Mouse (Mus musculus): ENCODE data around the gene Nop53. TPM values are rescaled to one million over a fixed set of nuclear protein-coding genes. Genes with fewer than 3 reads are reported as not detected.
A peak's percentile ranks its signal among the peaks of the same experiment; 100 is the strongest.
"Not testable (repeated sequence)": the region's sequence is repeated elsewhere in the genome, so short reads cannot be mapped to it uniquely, and the experiment has no call there.

Nop53 gene
- polyA plus RNA-seq, 1 experiment from 2014 or later = 147 TPM

DNA sequence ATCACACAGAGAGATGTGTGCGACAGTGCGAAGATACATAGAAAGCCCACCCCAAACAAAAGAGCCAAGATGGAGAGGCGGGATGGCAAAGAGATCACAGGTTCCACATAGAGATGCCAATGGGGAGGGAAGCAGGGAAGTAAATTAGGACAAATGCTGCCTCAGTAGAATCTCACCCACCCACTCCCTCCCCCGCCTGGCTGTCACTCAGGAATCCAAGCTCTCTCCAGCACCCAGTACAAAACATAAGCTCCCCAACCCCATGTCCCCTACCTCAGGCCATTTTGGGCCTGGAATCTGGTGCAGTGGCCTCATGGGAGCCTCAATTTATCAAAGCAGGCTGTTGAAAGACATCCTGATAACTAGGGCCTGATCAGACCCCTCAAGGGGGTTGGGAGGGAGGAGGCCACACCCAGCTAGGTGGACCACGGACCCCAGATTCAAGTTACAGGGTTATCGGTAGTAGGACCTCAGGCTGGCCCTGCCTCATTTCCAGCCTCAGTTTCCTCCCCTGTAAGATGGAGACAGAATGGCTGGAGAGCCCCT lies 25.2 kb downstream of the Nop53 start:
- Histone ChIP-seq H3K4me1 (ENCODE audit: control insufficient read depth, insufficient read depth, low read length) (peaks cover 11% of the 10 kb centered on the region), H3K27me3 (replicated peaks; ENCODE audit: control insufficient read depth, insufficient read depth, low read length) (no peaks in the 10 kb centered on the region), H3K4me3 (ENCODE audit: low read depth, low read length) (peak overlapping the region; percentile 73), H3K9me3 (replicated peaks; ENCODE audit: control insufficient read depth, low read length) (no peaks in the 10 kb centered on the region), H3K27ac (ENCODE audit: low read depth, low read length) (no peak overlapping the region), H3K36me3 (ENCODE audit: control insufficient read depth, insufficient read depth, low read length) (peaks cover 30% of the 10 kb centered on the region), H3K9ac (ENCODE audit: low read length) (peak overlapping the region; percentile 88), H3K4me2 (ENCODE audit: low read length) (peak overlapping the region; percentile 74)
- DNase-seq (ENCODE audit: low spot score) = no peak
- 84% methylated on average over 6 of the region's 6 CpGs for WGBS
- ATAC-seq = no peak

DNA sequence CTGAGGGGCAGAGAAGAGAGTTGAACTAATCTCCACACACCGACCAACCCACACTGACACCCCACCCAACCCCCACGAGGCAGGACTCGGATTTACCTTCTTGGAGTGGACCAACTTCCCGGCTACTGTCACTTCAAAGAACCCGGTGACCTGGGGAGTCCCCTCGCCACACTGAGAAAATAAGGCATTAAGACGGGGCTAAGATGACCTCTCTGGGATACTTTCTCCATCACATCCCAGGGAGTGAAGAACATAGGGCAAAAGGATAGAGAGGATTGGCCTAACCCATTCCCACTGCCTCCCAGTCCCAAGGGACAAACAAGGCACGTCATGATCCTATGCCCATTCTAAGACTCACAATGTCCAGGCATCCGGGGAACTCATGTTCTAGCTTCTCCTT lies 25.9 kb downstream of the Nop53 start:
- H3K36me3 ChIP-seq (ENCODE audit: control insufficient read depth, insufficient read depth, low read length) = peaks cover 30% of the 10 kb centered on the region
- no peak overlapping the region for H3K27ac ChIP-seq (ENCODE audit: low read depth, low read length)
- no peak overlapping the region for H3K9ac ChIP-seq (ENCODE audit: low read length)
- WGBS = 95% methylated on average over 9 of the region's 9 CpGs
- ATAC-seq = no peak
- peaks cover 11% of the 10 kb centered on the region for H3K4me1 ChIP-seq (ENCODE audit: control insufficient read depth, insufficient read depth, low read length)
- H3K4me3 ChIP-seq (ENCODE audit: low read depth, low read length) = 0 out of 2 replicates have a peak overlapping the region, but pooled peaks have one; percentile 73
- H3K4me2 ChIP-seq (ENCODE audit: low read length) = peak overlapping the region; percentile 74
- no peak for DNase-seq (ENCODE audit: low spot score)
- no peaks in the 10 kb centered on the region for H3K9me3 ChIP-seq (replicated peaks; ENCODE audit: control insufficient read depth, low read length)
- no peaks in the 10 kb centered on the region for H3K27me3 ChIP-seq (replicated peaks; ENCODE audit: control insufficient read depth, insufficient read depth, low read length)

DNA sequence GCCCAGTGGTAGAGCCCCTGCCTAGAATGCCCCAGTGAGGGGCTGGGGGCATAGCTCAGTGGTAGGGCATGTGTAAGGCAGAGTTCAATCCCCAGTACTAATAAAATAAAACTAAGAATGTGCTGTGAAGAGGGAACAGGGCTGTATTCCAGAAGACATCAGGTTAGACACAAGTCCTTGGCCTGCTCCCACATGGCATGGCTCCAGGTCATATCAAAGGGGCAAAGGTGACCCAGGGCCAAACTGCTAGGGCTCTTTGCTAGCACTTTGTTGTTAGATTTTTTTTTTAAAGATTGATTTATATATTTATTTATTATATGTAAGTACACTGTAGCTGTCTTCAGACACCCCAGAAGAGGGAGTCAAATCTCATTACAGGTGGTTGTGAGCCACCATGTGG lies 27.5 kb downstream of the Nop53 start:
- Histone ChIP-seq H3K9me3 (replicated peaks; ENCODE audit: control insufficient read depth, low read length) (no peaks in the 10 kb centered on the region), H3K27me3 (replicated peaks; ENCODE audit: control insufficient read depth, insufficient read depth, low read length) (no peaks in the 10 kb centered on the region), H3K36me3 (ENCODE audit: control insufficient read depth, insufficient read depth, low read length) (peaks cover 30% of the 10 kb centered on the region), H3K4me1 (ENCODE audit: control insufficient read depth, insufficient read depth, low read length) (peaks cover 11% of the 10 kb centered on the region), H3K4me3 (ENCODE audit: low read depth, low read length) (no peak overlapping the region), H3K4me2 (ENCODE audit: low read length) (no peak overlapping the region), H3K27ac (ENCODE audit: low read depth, low read length) (no peak overlapping the region), H3K9ac (ENCODE audit: low read length) (no peak overlapping the region)
- no peak for ATAC-seq
- no peak for DNase-seq (ENCODE audit: low spot score)

DNA sequence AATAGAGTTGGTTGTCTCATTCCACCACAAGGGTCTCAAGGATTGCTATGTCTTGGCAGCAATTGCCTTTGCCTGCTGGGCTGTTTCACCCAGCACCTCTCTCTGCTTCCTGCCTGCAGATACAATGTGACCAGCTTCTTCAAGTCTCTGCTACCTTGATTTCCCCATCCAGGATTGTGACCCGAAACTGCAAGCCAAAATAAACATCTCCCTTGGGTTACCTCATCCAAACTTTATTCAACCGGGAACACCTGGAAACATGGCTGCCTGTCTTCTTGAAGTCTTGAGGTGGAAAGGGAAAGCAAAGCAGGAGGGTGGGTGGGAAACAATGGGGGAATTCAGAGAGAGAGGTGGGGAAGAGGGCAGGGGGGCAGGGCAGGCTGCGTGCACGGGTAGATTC lies 28.9 kb downstream of the Nop53 start:
- H3K36me3 ChIP-seq (ENCODE audit: control insufficient read depth, insufficient read depth, low read length) = peaks cover 30% of the 10 kb centered on the region
- 83% methylated on average over 4 of the region's 4 CpGs for WGBS
- H3K9me3 ChIP-seq (replicated peaks; ENCODE audit: control insufficient read depth, low read length) = no peaks in the 10 kb centered on the region
- peaks cover 11% of the 10 kb centered on the region for H3K4me1 ChIP-seq (ENCODE audit: control insufficient read depth, insufficient read depth, low read length)
- no peaks in the 10 kb centered on the region for H3K27me3 ChIP-seq (replicated peaks; ENCODE audit: control insufficient read depth, insufficient read depth, low read length)
- H3K4me2 ChIP-seq (ENCODE audit: low read length) = no peak overlapping the region
- ATAC-seq (no peak), DNase-seq (ENCODE audit: low spot score) (no peak)
- H3K4me3 ChIP-seq (ENCODE audit: low read depth, low read length) = no peak overlapping the region
- no peak overlapping the region for H3K9ac ChIP-seq (ENCODE audit: low read length)
- no peak overlapping the region for H3K27ac ChIP-seq (ENCODE audit: low read depth, low read length)

DNA sequence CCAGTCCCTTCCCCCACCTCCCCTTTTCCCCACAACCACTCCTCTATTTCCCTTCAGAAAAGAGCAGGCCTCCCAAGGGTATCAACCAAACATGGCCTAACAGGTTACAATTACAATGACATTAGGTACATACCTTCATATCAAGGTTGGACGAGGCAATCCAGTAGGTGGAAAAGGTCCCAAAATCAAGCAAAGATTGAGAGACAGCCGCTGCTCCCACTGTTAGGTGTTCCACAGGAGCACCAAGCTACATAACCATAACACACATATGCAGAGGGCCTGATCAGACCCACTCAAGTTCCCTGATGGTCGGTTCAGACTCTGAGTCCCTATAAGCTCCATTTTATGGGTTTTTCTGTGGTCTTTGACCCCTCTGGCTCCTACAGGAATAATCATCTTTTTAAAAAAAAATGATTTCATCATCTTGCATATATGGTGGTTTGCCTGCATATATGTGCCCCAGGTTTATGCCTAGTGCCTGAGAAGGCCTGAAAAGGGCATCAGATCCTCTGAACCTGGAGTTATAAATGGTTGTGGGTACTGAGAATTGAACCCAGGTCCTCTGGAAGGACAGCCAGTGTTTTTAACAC lies 29.6 kb downstream of the Nop53 start:
- Histone ChIP-seq H3K4me1 (ENCODE audit: control insufficient read depth, insufficient read depth, low read length) (peaks cover 11% of the 10 kb centered on the region), H3K9me3 (replicated peaks; ENCODE audit: control insufficient read depth, low read length) (no peaks in the 10 kb centered on the region), H3K9ac (ENCODE audit: low read length) (no peak overlapping the region), H3K4me3 (ENCODE audit: low read depth, low read length) (no peak overlapping the region), H3K27ac (ENCODE audit: low read depth, low read length) (no peak overlapping the region), H3K4me2 (ENCODE audit: low read length) (no peak overlapping the region), H3K27me3 (replicated peaks; ENCODE audit: control insufficient read depth, insufficient read depth, low read length) (no peaks in the 10 kb centered on the region), H3K36me3 (ENCODE audit: control insufficient read depth, insufficient read depth, low read length) (peaks cover 30% of the 10 kb centered on the region)
- 90% methylated on average over 3 of the region's 3 CpGs for WGBS
- DNase-seq (ENCODE audit: low spot score) = no peak
- ATAC-seq = no peak

DNA sequence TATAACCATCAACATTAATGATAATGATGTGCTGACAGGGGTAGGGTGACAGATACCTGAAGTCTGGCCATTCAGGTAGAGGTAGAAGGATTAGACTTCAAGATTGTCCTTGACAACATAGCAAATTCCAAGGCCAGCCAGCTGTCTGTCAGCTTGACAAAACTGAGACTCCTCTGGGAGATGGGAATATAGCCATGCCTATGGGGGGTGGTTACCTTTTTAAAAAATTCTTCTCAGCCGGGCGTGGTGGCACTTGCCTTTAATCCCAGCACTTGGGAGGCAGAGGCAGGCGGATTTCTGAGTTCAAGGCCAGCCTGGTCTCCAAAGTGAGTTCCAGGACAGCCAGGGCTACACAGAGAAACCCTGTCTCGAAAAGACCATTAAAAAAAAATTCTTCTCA lies 30.2 kb downstream of the Nop53 start:
- not testable (repeated sequence) for H3K4me1 ChIP-seq (ENCODE audit: control insufficient read depth, insufficient read depth, low read length); H3K4me2 ChIP-seq (ENCODE audit: low read length); H3K27ac ChIP-seq (ENCODE audit: low read depth, low read length); H3K4me3 ChIP-seq (ENCODE audit: low read depth, low read length); H3K9me3 ChIP-seq (replicated peaks; ENCODE audit: control insufficient read depth, low read length); H3K27me3 ChIP-seq (replicated peaks; ENCODE audit: control insufficient read depth, insufficient read depth, low read length); DNase-seq (ENCODE audit: low spot score); H3K9ac ChIP-seq (ENCODE audit: low read length); ATAC-seq
- WGBS = 86% methylated on average over 4 of the region's 4 CpGs
- H3K36me3 ChIP-seq (ENCODE audit: control insufficient read depth, insufficient read depth, low read length) = peaks cover 30% of the 10 kb centered on the region

DNA sequence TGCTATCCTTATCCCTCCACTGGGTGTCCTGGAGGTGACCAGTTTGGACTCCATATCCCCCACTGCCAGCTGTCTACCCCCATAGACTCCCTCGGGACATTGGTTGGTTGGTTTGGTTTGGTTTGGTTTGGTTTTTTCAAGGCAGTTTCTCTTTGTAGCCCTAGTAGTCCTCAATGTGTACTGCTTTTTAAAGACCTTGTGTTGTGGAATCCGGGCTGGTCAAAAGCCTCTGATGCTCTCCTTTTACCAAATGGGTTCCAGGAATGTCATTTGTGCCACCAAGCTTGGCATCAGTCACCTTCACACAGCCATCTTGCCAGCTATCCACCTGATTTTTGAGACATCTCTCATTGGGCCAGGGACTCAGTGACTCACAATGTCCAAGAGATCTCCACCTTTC lies 31.1 kb downstream of the Nop53 start:
- H3K27ac ChIP-seq (ENCODE audit: low read depth, low read length) = no peak overlapping the region
- no peak overlapping the region for H3K4me3 ChIP-seq (ENCODE audit: low read depth, low read length)
- H3K4me2 ChIP-seq (ENCODE audit: low read length) = no peak overlapping the region
- H3K27me3 ChIP-seq (replicated peaks; ENCODE audit: control insufficient read depth, insufficient read depth, low read length) = no peaks in the 10 kb centered on the region
- ATAC-seq (no peak), DNase-seq (ENCODE audit: low spot score) (no peak)
- peaks cover 23% of the 10 kb centered on the region for H3K36me3 ChIP-seq (ENCODE audit: control insufficient read depth, insufficient read depth, low read length)
- no peaks in the 10 kb centered on the region for H3K4me1 ChIP-seq (ENCODE audit: control insufficient read depth, insufficient read depth, low read length)
- no peak overlapping the region for H3K9ac ChIP-seq (ENCODE audit: low read length)
- H3K9me3 ChIP-seq (replicated peaks; ENCODE audit: control insufficient read depth, low read length) = no peaks in the 10 kb centered on the region
- 90% methylated on average over 2 of the region's 2 CpGs for WGBS

DNA sequence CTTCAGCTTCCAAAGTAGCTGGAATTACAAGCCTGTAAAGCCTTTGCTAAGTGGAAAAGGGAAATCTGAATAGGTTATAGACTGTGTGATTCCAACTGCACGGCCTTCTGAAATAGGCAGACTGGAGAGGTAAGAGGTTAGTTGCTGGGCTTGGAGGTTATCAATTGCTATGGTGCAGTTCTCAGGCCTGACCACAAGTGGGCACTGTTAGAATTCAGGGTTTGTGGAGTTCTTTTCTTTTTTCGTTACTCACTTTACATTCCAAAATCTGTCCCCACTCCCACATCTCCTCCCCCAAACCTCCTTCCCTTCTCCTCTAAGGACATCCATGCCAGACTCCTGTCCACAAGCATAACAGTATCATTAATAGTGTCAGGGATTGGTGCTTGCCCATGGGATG lies 31.6 kb downstream of the Nop53 start:
- DNase-seq (ENCODE audit: low spot score) (peak; percentile 34), ATAC-seq (no peak)
- Histone ChIP-seq H3K9me3 (replicated peaks; ENCODE audit: control insufficient read depth, low read length) (no peaks in the 10 kb centered on the region), H3K4me2 (ENCODE audit: low read length) (no peak overlapping the region), H3K4me1 (ENCODE audit: control insufficient read depth, insufficient read depth, low read length) (no peaks in the 10 kb centered on the region), H3K36me3 (ENCODE audit: control insufficient read depth, insufficient read depth, low read length) (peaks cover 18% of the 10 kb centered on the region), H3K9ac (ENCODE audit: low read length) (no peak overlapping the region), H3K27ac (ENCODE audit: low read depth, low read length) (no peak overlapping the region), H3K4me3 (ENCODE audit: low read depth, low read length) (no peak overlapping the region), H3K27me3 (replicated peaks; ENCODE audit: control insufficient read depth, insufficient read depth, low read length) (no peaks in the 10 kb centered on the region)
- 41% methylated on average over 2 of the region's 2 CpGs for WGBS

DNA sequence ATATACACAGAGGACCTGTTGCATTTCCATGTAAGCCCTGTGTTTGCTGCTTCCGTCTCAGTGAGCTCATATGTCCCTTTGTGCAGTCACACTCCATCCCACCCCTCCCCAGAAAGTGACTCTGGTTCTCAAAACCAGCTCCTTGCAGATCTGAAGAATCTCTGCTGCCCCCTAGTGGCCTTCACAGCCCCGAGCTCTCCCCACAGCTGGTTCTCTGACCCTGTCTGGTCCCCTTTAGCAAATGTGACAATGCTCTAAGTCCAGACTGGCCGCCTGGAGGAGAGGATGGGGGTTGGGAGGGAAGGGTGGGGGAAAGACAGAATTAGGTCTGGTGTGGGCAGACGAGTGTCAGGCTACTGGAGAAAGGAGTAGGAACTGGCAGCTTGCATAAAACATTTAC lies 33.7 kb downstream of the Nop53 start:
- H3K4me2 ChIP-seq (ENCODE audit: low read length) = no peak overlapping the region
- no peak overlapping the region for H3K27ac ChIP-seq (ENCODE audit: low read depth, low read length)
- H3K9me3 ChIP-seq (replicated peaks; ENCODE audit: control insufficient read depth, low read length) = no peaks in the 10 kb centered on the region
- 0% methylated on average over 4 of the region's 4 CpGs for WGBS
- H3K9ac ChIP-seq (ENCODE audit: low read length) = no peak overlapping the region
- no peaks in the 10 kb centered on the region for H3K27me3 ChIP-seq (replicated peaks; ENCODE audit: control insufficient read depth, insufficient read depth, low read length)
- H3K4me3 ChIP-seq (ENCODE audit: low read depth, low read length) = no peak overlapping the region
- no peaks in the 10 kb centered on the region for H3K4me1 ChIP-seq (ENCODE audit: control insufficient read depth, insufficient read depth, low read length)
- H3K36me3 ChIP-seq (ENCODE audit: control insufficient read depth, insufficient read depth, low read length) = peaks cover 5% of the 10 kb centered on the region
- ATAC-seq = peak; percentile 62
- peak; percentile 87 for DNase-seq (ENCODE audit: low spot score)
